18 mouse cellular contexts compared by ENCODE assay signal in the genomic region with DNA sequence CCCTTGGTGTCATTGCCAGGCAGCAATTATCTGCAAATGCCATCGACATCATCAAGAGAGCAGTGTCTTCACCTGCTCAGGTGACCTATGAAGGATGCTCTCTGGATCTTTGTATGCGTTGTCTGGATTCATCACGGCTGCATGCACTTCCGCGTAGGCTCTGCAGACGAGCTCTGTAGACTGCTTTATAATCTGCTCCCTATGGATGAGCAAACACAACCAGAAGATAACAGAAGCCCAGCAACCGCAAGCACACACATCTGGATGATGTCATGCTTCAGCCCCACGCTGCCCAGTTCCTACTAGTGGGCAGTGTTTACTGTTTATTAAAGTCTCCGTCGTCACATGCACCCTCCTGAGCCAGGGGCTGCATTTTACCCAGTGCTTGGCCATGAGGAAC.
"Had no signal": no experiment of that assay in that cellular context is flagged by ENCODE, and none has a peak within 500 bp of the region (broad histone marks: within the 10 kb centered on the region; RNA-seq: fewer than 3 reads in every experiment).

No protein-coding gene starts in this region.

- H3K4me3 ChIP-seq: limb, embryonic 12.5 days; liver, embryonic 13.5 days; lung, embryonic 15.5 days; megakaryocyte, embryonic 14.5 days; midbrain, embryonic 15.5 days; neural tube, embryonic 12.5 days had no signal

- H3K9me3 ChIP-seq: liver, embryonic 13.5 days; lung, embryonic 15.5 days; megakaryocyte, embryonic 14.5 days; midbrain, embryonic 15.5 days; neural tube, embryonic 12.5 days had no signal

- DNase-seq: kidney, postnatal 10 days; kidney, postnatal 4 days; liver; liver, embryonic 13.5 days; liver, postnatal 0 days; lung, postnatal 14 days; retina, postnatal 1 day; right cerebral cortex, postnatal 4 days; spleen, adult 18-20 months; thymus, adult 2 months; thymus, postnatal 25 days had no signal

- H3K4me2 ChIP-seq: limb, embryonic 12.5 days; liver, embryonic 13.5 days; lung, embryonic 15.5 days; midbrain, embryonic 11.5 days; midbrain, embryonic 15.5 days; neural tube, embryonic 12.5 days had no signal

- H3K4me1 ChIP-seq: lung, embryonic 15.5 days; midbrain, embryonic 15.5 days; neural tube, embryonic 12.5 days had no signal

- H3K9ac ChIP-seq: limb, embryonic 12.5 days; liver, embryonic 13.5 days; liver, postnatal 0 days; lung, embryonic 15.5 days; midbrain, embryonic 15.5 days; neural tube, embryonic 12.5 days had no signal

- H3K27ac ChIP-seq: limb, embryonic 12.5 days; liver, embryonic 13.5 days; lung, embryonic 15.5 days; macrophage; midbrain, embryonic 15.5 days; neural tube, embryonic 12.5 days had no signal

- H3K27me3 ChIP-seq: limb, embryonic 12.5 days; liver, embryonic 13.5 days; lung, embryonic 15.5 days; megakaryocyte, embryonic 14.5 days; midbrain, embryonic 15.5 days; neural tube, embryonic 12.5 days had no signal

- ATAC-seq: liver, postnatal 0 days; midbrain, embryonic 15.5 days had no signal
